Mouse (Mus musculus): ENCODE data around the gene Car10.

Car10 gene

GRCm38 (mm10) chr11:93571917-93572641 is 474.3 kb downstream of the Car10 start:
- DNase-seq (ENCODE audit: low spot score in 2 of 2) = no peak

- DNase-seq (ENCODE audit: low spot score in 2 of 2) = no peak
These were observed 479.6 kb downstream of the Car10 start for GRCm38 (mm10) chr11:93577441-93577840.

- DNase-seq (ENCODE audit: low spot score in 2 of 2) = no peak
These were observed 481.8 kb downstream of the Car10 start for GRCm38 (mm10) chr11:93579626-93580025.

DNA sequence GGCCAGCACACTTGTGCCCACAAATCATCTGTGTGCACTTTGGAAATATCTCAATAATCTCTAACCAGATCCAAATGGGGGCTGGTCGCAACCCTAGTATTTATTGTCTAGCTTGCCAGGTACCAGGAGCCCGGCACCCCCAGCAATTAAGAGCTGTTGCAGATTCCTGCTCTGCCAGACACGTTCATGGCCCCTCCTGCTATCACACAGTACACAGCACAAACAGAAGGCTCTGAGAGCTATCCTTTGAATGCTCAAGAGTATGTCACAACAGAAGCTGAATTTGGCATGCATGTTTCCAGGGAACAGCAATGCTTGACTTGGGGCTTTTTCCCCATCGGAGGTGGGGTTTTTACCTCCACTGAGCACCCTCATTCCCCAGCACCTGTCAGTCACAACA is 483.5 kb downstream of the Car10 start:
- DNase-seq (ENCODE audit: low spot score in 2 of 2) = no peak

GRCm38 (mm10) chr11:93587788-93588187 is 490.0 kb downstream of the Car10 start:
- DNase-seq (ENCODE audit: low spot score in 2 of 2) = no peak

GRCm38 (mm10) chr11:93590652-93591051 is 492.8 kb downstream of the Car10 start:
- no peak for DNase-seq (ENCODE audit: low spot score in 2 of 2)

DNA sequence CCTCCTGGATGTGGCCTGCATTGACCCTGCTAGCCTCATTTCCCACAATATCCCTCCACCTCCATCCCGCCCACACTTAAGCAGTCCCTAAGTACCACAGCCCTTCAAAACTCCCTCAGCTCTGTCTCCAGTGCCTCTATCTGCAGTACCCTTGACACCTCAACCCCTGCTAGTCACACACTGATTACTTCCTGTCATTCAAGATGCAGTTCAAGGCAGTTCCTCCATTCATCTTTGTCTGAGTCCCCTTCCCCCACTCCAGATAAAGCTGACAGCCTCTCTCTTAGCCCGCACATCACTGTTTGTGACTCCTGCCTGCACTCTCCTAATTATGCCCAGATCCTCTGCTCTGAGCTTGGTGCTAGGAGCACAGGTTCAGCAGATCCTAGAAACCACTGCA is 496.2 kb downstream of the Car10 start:
- no peak for DNase-seq (ENCODE audit: low spot score in 2 of 2)

DNA sequence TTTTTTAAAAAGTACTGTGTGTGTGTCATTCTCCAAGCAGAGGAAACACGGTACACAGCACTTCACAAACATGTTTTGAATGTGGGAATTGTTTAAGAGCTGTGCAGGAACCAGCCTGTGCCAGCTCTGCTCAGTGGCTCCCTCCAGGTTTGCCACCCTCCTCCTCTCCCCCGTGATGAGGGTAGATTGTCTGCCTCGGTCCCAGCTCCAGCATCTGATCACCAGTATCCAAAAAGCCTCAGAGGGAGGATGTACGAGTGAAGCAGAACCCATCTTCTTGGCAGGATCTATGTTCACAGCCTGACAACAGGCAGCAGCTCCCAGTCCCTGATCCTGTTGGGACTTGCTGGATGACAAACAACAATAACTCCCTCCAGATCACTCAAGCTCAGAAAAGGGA is 500.3 kb downstream of the Car10 start:
- no peak for DNase-seq (ENCODE audit: low spot score in 2 of 2)

DNA sequence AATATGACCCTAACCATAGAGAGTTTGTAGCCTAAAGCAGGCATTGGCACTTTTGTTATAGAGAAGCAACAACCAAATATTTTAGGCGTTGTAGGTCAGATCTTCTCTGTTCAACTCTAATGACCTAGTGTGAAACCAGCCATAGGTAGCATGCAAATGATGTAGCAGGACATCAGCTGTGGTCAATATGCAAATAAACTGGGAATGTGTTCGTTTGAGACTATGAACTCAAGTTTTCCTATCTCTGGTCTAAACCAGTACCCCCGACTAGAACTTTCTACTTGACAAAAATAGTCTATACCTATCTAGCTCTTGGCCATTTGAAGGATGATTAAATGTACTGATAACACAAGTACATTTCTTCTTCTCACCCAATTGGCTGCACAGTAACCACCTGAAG is 501.9 kb downstream of the Car10 start:
- no peak for DNase-seq (ENCODE audit: low spot score in 2 of 2)

GRCm38 (mm10) chr11:93603575-93603974 is 505.7 kb downstream of the Car10 start:
- no peak for DNase-seq (ENCODE audit: low spot score in 2 of 2)

- no peak for DNase-seq (ENCODE audit: low spot score in 2 of 2)
These were observed 509.3 kb downstream of the Car10 start for GRCm38 (mm10) chr11:93607111-93607510.

DNA sequence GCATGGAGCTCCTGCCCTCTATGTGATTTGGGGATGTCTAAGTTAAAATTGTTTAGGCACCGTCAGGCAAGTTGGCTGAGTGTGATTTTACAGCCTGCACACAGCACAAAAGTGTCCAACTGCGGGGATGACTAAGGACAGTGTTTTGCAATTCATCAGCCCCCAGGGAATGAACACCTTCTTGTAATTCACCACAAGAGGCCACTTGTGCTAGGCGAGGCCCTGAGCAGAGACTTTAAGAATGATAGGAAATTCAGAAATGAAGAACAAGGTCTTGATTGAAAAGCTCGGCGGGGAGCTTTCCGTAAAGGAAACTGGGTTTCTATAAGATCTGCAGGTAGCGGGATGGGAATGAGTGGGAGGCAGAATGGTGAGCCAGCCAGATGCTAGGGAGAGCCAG is 510.9 kb downstream of the Car10 start:
- DNase-seq (ENCODE audit: low spot score in 2 of 2) = no peak

DNA sequence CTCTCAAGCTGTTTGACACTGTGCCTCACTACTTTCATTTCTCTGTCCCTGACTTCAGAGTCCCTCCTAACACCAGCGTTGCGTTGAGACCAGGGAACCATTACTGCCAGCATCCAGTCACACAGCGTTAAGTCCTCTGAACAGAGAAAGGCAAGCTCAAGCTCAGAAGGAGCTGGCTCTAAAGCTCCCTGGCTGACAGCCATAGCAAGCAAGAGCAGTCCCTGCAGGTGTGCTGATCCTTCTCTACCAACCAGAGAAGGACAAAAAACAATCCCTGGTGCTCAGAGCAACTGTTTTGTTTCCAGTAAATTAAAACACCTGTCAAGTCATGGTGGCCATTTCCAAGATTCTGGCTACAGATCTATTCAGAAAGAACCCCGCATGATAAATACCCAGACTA is 514.2 kb downstream of the Car10 start:
- DNase-seq (ENCODE audit: low spot score in 2 of 2) = no peak

- DNase-seq (ENCODE audit: low spot score in 2 of 2) = no peak
These were observed 517.0 kb downstream of the Car10 start for GRCm38 (mm10) chr11:93614851-93615250.

DNA sequence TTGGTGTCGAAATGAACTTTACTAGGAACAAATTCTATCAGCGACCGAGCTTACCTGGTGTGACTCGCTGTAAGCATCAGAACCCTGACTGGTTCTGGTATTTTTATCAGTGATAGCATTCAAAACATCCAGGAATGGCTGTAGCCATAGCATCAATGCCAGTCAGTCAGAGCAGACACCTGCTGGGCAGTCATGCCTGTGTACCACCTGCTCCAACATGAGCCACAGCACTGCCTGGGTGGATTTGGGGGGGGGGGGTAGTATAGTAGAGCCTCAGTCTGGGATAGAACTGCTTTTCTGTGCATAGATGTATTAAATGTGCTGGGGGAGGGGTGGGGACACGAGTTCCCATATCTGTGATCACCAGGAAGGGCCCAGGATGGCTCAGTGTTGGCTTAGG is 525.8 kb downstream of the Car10 start:
- no peak for DNase-seq (ENCODE audit: low spot score in 2 of 2)

- DNase-seq (ENCODE audit: low spot score in 2 of 2) = no peak
These were observed 541.6 kb downstream of the Car10 start for GRCm38 (mm10) chr11:93639410-93639809.

DNA sequence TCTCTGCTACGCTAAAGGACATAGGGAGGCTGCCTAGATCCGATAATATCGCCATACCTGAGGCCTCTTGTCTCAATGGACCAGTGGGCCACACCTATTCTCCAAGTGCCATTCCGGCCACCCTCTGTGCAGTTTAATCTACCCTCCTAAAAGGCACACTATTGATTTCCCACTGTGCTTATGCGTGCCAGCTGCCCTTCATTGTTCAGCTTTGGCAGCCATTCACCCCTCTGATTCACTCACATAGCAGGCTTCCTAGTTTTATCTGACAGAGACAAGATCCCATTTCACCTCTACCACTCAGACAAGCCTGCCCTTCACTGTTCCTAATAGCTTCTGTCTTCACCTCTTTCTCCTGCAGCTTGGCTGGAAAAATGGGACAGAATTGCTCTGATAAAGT is 543.1 kb downstream of the Car10 start:
- DNase-seq (ENCODE audit: low spot score in 2 of 2) = no peak

DNA sequence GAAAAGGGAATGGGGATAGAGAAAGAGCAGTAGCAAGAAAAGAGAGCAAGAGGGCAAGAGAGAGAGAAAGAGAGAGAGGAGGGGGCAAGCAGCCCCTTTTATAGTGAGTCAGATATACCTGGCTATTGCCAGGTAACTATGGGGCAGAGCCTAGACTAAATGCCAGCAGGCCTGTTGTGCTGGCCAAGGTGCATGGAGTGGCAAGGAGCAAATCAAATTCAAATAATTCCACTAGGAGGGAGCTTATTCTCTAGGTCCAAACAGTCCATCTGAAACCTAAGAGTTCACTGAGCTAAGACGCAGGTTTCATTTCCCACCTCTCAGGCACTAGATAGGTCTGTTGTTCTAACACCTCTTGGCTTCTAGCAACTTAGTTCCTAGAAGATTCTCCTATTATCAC is 544.5 kb downstream of the Car10 start:
- DNase-seq (ENCODE audit: low spot score in 2 of 2) = no peak

GRCm38 (mm10) chr11:93643006-93643405 is 545.2 kb downstream of the Car10 start:
- DNase-seq (ENCODE audit: low spot score in 2 of 2) = no peak

GRCm38 (mm10) chr11:93643436-93643835 is 545.6 kb downstream of the Car10 start:
- no peak for DNase-seq (ENCODE audit: low spot score in 2 of 2)

GRCm38 (mm10) chr11:93646216-93646615 is 548.4 kb downstream of the Car10 start:
- DNase-seq (ENCODE audit: low spot score in 2 of 2) = no peak

Data from spleen, postnatal 10 days (tissue).